Mouse (Mus musculus) CH12.LX (cell line): ENCODE data around the gene Cant1. TPM values are rescaled to one million over a fixed set of nuclear protein-coding genes. Genes with fewer than 3 reads are reported as not detected.

Source experiments
- DNase-seq: peaks from one replicate; pipeline ENCODE4 v3.0.0-alpha.2; 2013; ENCODE audit errors: extremely low read depth
- H3K27ac ChIP-seq: 2 replicates; pipeline ENCODE4 v1.5.1; 2012; ENCODE audit warnings: low read depth, mild to moderate bottlenecking, control low read depth, moderate library complexity; ENCODE audit not compliant: insufficient read depth
- H3K27me3 ChIP-seq: replicated peaks from 2 replicates; pipeline ENCODE3; 2012; ENCODE audit warnings: inconsistent platforms
- H3K36me3 ChIP-seq, 2 experiments: replicated peaks in 1 of 2; 2 replicates each; pipeline versions ENCODE3 to v1.6.1; 2012; ENCODE audit warnings: inconsistent platforms in 1 of 2, low read length in 1 of 2, mild to moderate bottlenecking in 1 of 2, mixed read lengths in 1 of 2, moderate library complexity in 1 of 2; ENCODE audit not compliant: control insufficient read depth in 1 of 2, insufficient read depth in 1 of 2
- H3K4me1 ChIP-seq, 2 experiments: 2 replicates each; pipeline ENCODE4 v1.6.1; 2012; ENCODE audit warnings: inconsistent platforms in 1 of 2, moderate library complexity in 1 of 2; ENCODE audit not compliant: insufficient read depth in 2 of 2, control insufficient read depth in 1 of 2
- H3K4me2 ChIP-seq: 2 replicates; pipeline ENCODE4 v1.6.1; 2012; ENCODE audit warnings: low read depth, mild to moderate bottlenecking, control low read depth; ENCODE audit not compliant: poor library complexity, insufficient read depth, severe bottlenecking
- H3K4me3 ChIP-seq, 3 experiments: fragments of 150-350 bp in 1 of 3; sonication (generic) in 1 of 3; replicated peaks in 1 of 3; 2 replicates each; pipeline versions ENCODE3 to v1.5.1; 2011 to 2012; ENCODE audit warnings: low read depth in 2 of 3, low read length in 2 of 3, mild to moderate bottlenecking in 2 of 3, moderate library complexity in 2 of 3, control low read depth in 1 of 3, improper control_type of control experiment in 1 of 3, inconsistent platforms in 1 of 3, mixed read lengths in 1 of 3; ENCODE audit not compliant: poor library complexity in 1 of 3
- H3K79me2 ChIP-seq: replicated peaks from 2 replicates; pipeline ENCODE4 v1.6.1; 2012; ENCODE audit warnings: mild to moderate bottlenecking, moderate library complexity; ENCODE audit not compliant: control insufficient read depth, poor library complexity, insufficient read depth, severe bottlenecking; ENCODE audit errors: extremely low read depth
- H3K9ac ChIP-seq: 2 replicates; pipeline ENCODE4 v1.6.1; 2012; ENCODE audit warnings: low read depth, mild to moderate bottlenecking, control low read depth, moderate library complexity; ENCODE audit not compliant: insufficient read depth
- H3K9me3 ChIP-seq: replicated peaks from 2 replicates; pipeline ENCODE3; 2012; ENCODE audit warnings: low read length, inconsistent platforms, mixed read lengths
- BHLHE40 ChIP-seq: IDR thresholded peaks from 2 replicates; pipeline ENCODE4 v1.6.1; 2011; ENCODE audit warnings: mild to moderate bottlenecking, low read depth, low read length, improper control_type of control experiment
- CHD1 ChIP-seq: IDR thresholded peaks from 2 replicates; pipeline ENCODE4 v1.6.1; 2012; ENCODE audit warnings: low read depth, low read length, improper control_type of control experiment, inconsistent platforms
- ELF1 ChIP-seq: IDR thresholded peaks from 2 replicates; pipeline ENCODE4 v1.6.1; 2014; ENCODE audit warnings: low read depth, mild to moderate bottlenecking, inconsistent platforms, low read length, improper control_type of control experiment
- EP300 ChIP-seq: IDR thresholded peaks from 2 replicates; pipeline ENCODE4 v1.6.1; 2011; ENCODE audit warnings: low read length, improper control_type of control experiment
- ETS1 ChIP-seq: conservative IDR thresholded peaks from 2 replicates; pipeline ENCODE4 v1.6.1; 2012; ENCODE audit warnings: low read depth, mild to moderate bottlenecking, inconsistent platforms, low read length, improper control_type of control experiment, moderate library complexity
- HCFC1 ChIP-seq: IDR thresholded peaks from 2 replicates; pipeline ENCODE4 v1.6.1; 2012; ENCODE audit warnings: low read depth, mild to moderate bottlenecking, inconsistent platforms, low read length, improper control_type of control experiment
- IRF4 ChIP-seq: IDR thresholded peaks from 2 replicates; pipeline ENCODE4 v1.6.1; 2014; ENCODE audit warnings: low read depth, mild to moderate bottlenecking, inconsistent platforms, low read length, improper control_type of control experiment
- JUN ChIP-seq: IDR thresholded peaks from 2 replicates; pipeline ENCODE4 v1.6.1; 2011; ENCODE audit warnings: low read depth, mild to moderate bottlenecking, low read length, improper control_type of control experiment, moderate library complexity; ENCODE audit not compliant: insufficient read depth
- JUND ChIP-seq: conservative IDR thresholded peaks from 2 replicates; pipeline ENCODE4 v1.6.1; 2011; ENCODE audit warnings: low read depth, low read length, improper control_type of control experiment
- KAT2A ChIP-seq: IDR thresholded peaks from 2 replicates; pipeline ENCODE4 v1.6.1; 2012; ENCODE audit warnings: low read length, improper control_type of control experiment, inconsistent platforms; ENCODE audit not compliant: insufficient replicate concordance
- MAFK ChIP-seq: IDR thresholded peaks from 2 replicates; pipeline ENCODE4 v1.6.1; 2011; ENCODE audit warnings: low read length, improper control_type of control experiment; ENCODE audit not compliant: insufficient replicate concordance
- MAX ChIP-seq: IDR thresholded peaks from 2 replicates; pipeline ENCODE4 v1.6.1; 2011; ENCODE audit warnings: low read length, improper control_type of control experiment
- NELFE ChIP-seq: IDR thresholded peaks from 2 replicates; pipeline ENCODE4 v1.6.1; 2011; ENCODE audit warnings: low read depth, low read length, improper control_type of control experiment
- PAX5 ChIP-seq: IDR thresholded peaks from 2 replicates; pipeline ENCODE4 v1.6.1; 2012; ENCODE audit warnings: low read length, inconsistent platforms, mixed read lengths
- POLR2A ChIP-seq: IDR thresholded peaks from 2 replicates; pipeline ENCODE4 v1.6.1; 2011; ENCODE audit warnings: low read depth, mild to moderate bottlenecking, improper control_type of control experiment, low read length
- POLR2AphosphoS2 ChIP-seq: IDR thresholded peaks from 2 replicates; pipeline ENCODE4 v1.6.1; 2011; ENCODE audit warnings: low read depth, low read length, improper control_type of control experiment
- RAD21 ChIP-seq: IDR thresholded peaks from 2 replicates; pipeline ENCODE4 v1.6.1; 2011; ENCODE audit warnings: low read depth, mild to moderate bottlenecking, low read length, improper control_type of control experiment, moderate library complexity
- RCOR1 ChIP-seq: conservative IDR thresholded peaks from 2 replicates; pipeline ENCODE4 v1.6.1; 2012; ENCODE audit warnings: low read depth, mild to moderate bottlenecking, inconsistent platforms, low read length, improper control_type of control experiment
- SMC3 ChIP-seq: IDR thresholded peaks from 2 replicates; pipeline ENCODE4 v1.6.1; 2011; ENCODE audit warnings: low read depth, low read length, improper control_type of control experiment
- TBP ChIP-seq: conservative IDR thresholded peaks from 2 replicates; pipeline ENCODE4 v1.6.1; 2011; ENCODE audit warnings: low read depth, low read length, improper control_type of control experiment
- UBTF ChIP-seq: IDR thresholded peaks from 2 replicates; pipeline ENCODE4 v1.6.1; 2012; ENCODE audit warnings: low read depth, mild to moderate bottlenecking, inconsistent platforms, low read length, improper control_type of control experiment, moderate library complexity
- USF1 ChIP-seq: IDR thresholded peaks from 2 replicates; pipeline ENCODE4 v1.6.1; 2014; ENCODE audit warnings: low read depth, mild to moderate bottlenecking, inconsistent platforms, low read length, improper control_type of control experiment
- ZC3H11A ChIP-seq: IDR thresholded peaks from 2 replicates; pipeline ENCODE4 v1.6.1; 2012; ENCODE audit warnings: low read depth, mild to moderate bottlenecking, inconsistent platforms, low read length, improper control_type of control experiment
- ZKSCAN1 ChIP-seq: IDR thresholded peaks from 2 replicates; pipeline ENCODE4 v1.6.1; 2012; ENCODE audit warnings: low read depth, inconsistent platforms, low read length, improper control_type of control experiment, borderline replicate concordance
- ZMIZ1 ChIP-seq: IDR thresholded peaks from 2 replicates; pipeline ENCODE4 v1.6.1; 2012; ENCODE audit warnings: low read depth, mild to moderate bottlenecking, inconsistent platforms, low read length, improper control_type of control experiment
- dilution Hi-C: fragments of 300-500 bp; cut with MboI; formaldehyde crosslinking; loops from 2 replicates; pipeline ENCODE4 v1.14.3; 2020; ENCODE audit warnings: low sequenced_read_pairs; ENCODE audit not compliant: extremely low pct_unique_long_range_greater_than_20kb, extremely low pct_ligation_motif_present
- in situ Hi-C: fragments of 300-500 bp; cut with MboI; formaldehyde crosslinking; loops from 3 replicates; pipeline ENCODE4 v1.14.3; 2019; ENCODE audit warnings: low sequenced_read_pairs, low pct_ligation_motif_present, low pct_unique_long_range_greater_than_20kb, mixed read lengths
- polyA plus RNA-seq: library from polyadenylated mRNA; unstranded; fragments of >175 nt; gene quantifications from 2 replicates; pipeline ENCODE4 v1.2.1, GENCODE M21; 2012; ENCODE audit warnings: low read depth; ENCODE audit not compliant: insufficient read length
- total RNA-seq, 2 experiments: library from RNA; depleted of rRNA; stranded (reverse); fragments of 300-350 nt in 1 of 2; fragments of >200 nt in 1 of 2; gene quantifications; 2 replicates each; pipeline ENCODE4 v1.2.3; 2012 to 2014

Gene Cant1
- total and polyA plus RNA-seq, 3 experiments: 28.8 to 40.2 (median 31.2) TPM

- TF ChIP-seq POLR2A (peak; percentile 79), USF1 (peak; percentile 60), MAX (peak; percentile 96), RCOR1 (0 out of 2 replicates have a peak, but pooled peaks have one; percentile 64), JUN (no peak), CHD1 (peak; percentile 61), RAD21 (peak; percentile 64), TBP (peak; percentile 92), ZMIZ1 (peak; percentile 84), PAX5 (no peak), SMC3 (peak; percentile 66), NELFE (peak; percentile 87)
These were observed 17.1 kb downstream of the Cant1 start, which contains the start of gene Lgals3bp (continued) for GRCm38 (mm10) chr11:118401760-118402280.

GRCm38 (mm10) chr11:118401195-118401594 is 17.7 kb downstream of the Cant1 start:
- Histone ChIP-seq H3K9me3 (peaks cover 15% of the 10 kb centered on the region), H3K9ac (peak overlapping the region; percentile 29), H3K4me2 (peak overlapping the region; percentile 75), H3K36me3 (peaks cover 28 to 50% of the 10 kb centered on the region in 2 experiments)
- TF ChIP-seq RCOR1: no peak
- TF ChIP-seq UBTF: no peak
- TF ChIP-seq HCFC1: no peak
- TF ChIP-seq ZKSCAN1: no peak
- TF ChIP-seq IRF4: no peak
- no peak for TF ChIP-seq ELF1
- TF ChIP-seq RAD21: no peak
- no peak for TF ChIP-seq BHLHE40
- no peak for TF ChIP-seq JUND
- TF ChIP-seq PAX5: no peak
- TF ChIP-seq MAX: no peak
- no peak for TF ChIP-seq JUN
- no peak for TF ChIP-seq NELFE
- TF ChIP-seq KAT2A: no peak
- TF ChIP-seq ZC3H11A: no peak
- TF ChIP-seq POLR2AphosphoS2: no peak; the same call in 1 of the 2 replicates
- TF ChIP-seq POLR2A: no peak
- no peak for TF ChIP-seq MAFK
- TF ChIP-seq EP300: no peak
- no peak for TF ChIP-seq ETS1
- TF ChIP-seq, all 38 proteins: peak for 0
- in situ Hi-C loops (no loop called here), dilution Hi-C loops (no loop called here)
- H3K4me3 ChIP-seq: peak overlapping the region; percentile 48 to 66 (median 56)
- no peaks in the 10 kb centered on the region for H3K27me3 ChIP-seq
- DNase-seq: no peak
- H3K27ac ChIP-seq: peak overlapping the region; percentile 83; the same call in 1 of the 2 replicates
- H3K79me2 ChIP-seq: no peaks in the 10 kb centered on the region
- H3K4me1 ChIP-seq: peaks cover 33 to 60% of the 10 kb centered on the region in 2 experiments
